Mouse (Mus musculus) small intestine, adult 2 months (tissue): Measurements from ENCODE around the gene Esrrg. TPM values are rescaled to one million over a fixed set of nuclear protein-coding genes. Genes with fewer than 3 reads are reported as not detected.

ENCODE experiments used
- H3K27ac ChIP-seq: fragments of 200-500 bp; 2 replicates; pipeline ENCODE4 v1.5.1; 2012; ENCODE audit warnings: low read depth, low read length, control low read depth, inconsistent platforms; ENCODE audit not compliant: insufficient read depth
- H3K27me3 ChIP-seq: fragments of 200-500 bp; 2 replicates; pipeline ENCODE4 v1.6.1; 2012; ENCODE audit warnings: mild to moderate bottlenecking, moderate library complexity, low read length, inconsistent platforms; ENCODE audit not compliant: control insufficient read depth, insufficient read depth
- H3K36me3 ChIP-seq: fragments of 200-500 bp; 2 replicates; pipeline ENCODE4 v1.6.1; 2012; ENCODE audit warnings: mild to moderate bottlenecking, low read length, control low read depth, inconsistent platforms; ENCODE audit not compliant: control insufficient read depth, insufficient read depth
- H3K4me1 ChIP-seq: fragments of 200-500 bp; 2 replicates; pipeline ENCODE4 v1.6.1; 2012; ENCODE audit warnings: low read length, inconsistent platforms, mixed read lengths; ENCODE audit not compliant: control insufficient read depth, insufficient read depth, insufficient read length
- H3K4me3 ChIP-seq: fragments of 200-500 bp; 2 replicates; pipeline ENCODE4 v1.5.1; 2012; ENCODE audit warnings: low read depth, mild to moderate bottlenecking, control low read depth, inconsistent platforms, low read length, moderate library complexity
- CTCF ChIP-seq: fragments of 200-500 bp; IDR thresholded peaks from 2 replicates; pipeline ENCODE4 v1.5.1; 2012; ENCODE audit warnings: low read depth, mild to moderate bottlenecking, control low read depth, inconsistent platforms, low read length, moderate library complexity, mixed read lengths; ENCODE audit not compliant: insufficient replicate concordance, insufficient read length; ENCODE audit errors: extremely low read depth
- POLR2A ChIP-seq: fragments of 200-500 bp; IDR thresholded peaks from 2 replicates; pipeline ENCODE4 v1.6.1; 2012; ENCODE audit warnings: low read depth, mild to moderate bottlenecking, control low read depth, inconsistent platforms, low read length, moderate library complexity
- WGBS: fragments of 180-500 bp; shearing (Covaris S2); methylation state at CpG from one replicate; pipeline ENCODE4 v1.1.7; 2018; 5-methylcytosine and 5-hydroxymethylcytosine counted together
- polyA plus RNA-seq: library from polyadenylated mRNA; depleted of rRNA; stranded (reverse); fragments of >200 nt; gene quantifications from 2 replicates; pipeline ENCODE4 v1.2.3, GENCODE M21; 2012

Gene Esrrg
- polyA plus RNA-seq, 1 experiment, result 0.72 TPM

GRCm38 (mm10) chr1:187939078-187939477 lies 330.5 kb downstream of the Esrrg start:
- no peak for TF ChIP-seq POLR2A
- no peak for TF ChIP-seq CTCF
- Histone ChIP-seq H3K27ac (no peak overlapping the region), H3K27me3 (no peaks in the 10 kb centered on the region), H3K4me1 (no peaks in the 10 kb centered on the region), H3K36me3 (no peaks in the 10 kb centered on the region), H3K4me3 (no peak overlapping the region)
- WGBS, result 90% methylated on average over 4 of the region's 4 CpGs

DNA sequence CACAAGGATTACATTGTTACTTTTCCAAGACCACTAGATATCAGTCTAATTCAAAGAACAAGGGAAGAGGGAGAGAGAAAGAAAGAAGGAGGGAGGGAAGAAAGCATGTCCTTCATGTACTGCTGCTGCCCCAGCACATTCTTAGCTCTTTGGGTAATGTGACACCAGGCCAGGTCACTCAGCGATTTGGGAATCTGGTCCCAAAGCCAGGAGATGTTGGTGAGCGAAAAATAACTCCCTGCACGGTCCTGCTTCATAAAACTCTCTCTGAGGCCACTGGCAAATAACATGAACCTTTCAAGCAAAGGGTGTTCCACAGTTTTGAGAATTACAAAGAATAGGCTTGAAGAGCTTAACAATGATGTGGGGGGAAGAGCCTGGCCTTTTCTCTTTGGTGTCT lies 342.9 kb downstream of the Esrrg start:
- no peak for TF ChIP-seq CTCF
- no peak for TF ChIP-seq POLR2A
- H3K27me3 ChIP-seq, result no peaks in the 10 kb centered on the region
- H3K4me3 ChIP-seq, result no peak overlapping the region
- WGBS, result 91% methylated on average over 3 of the region's 3 CpGs
- H3K36me3 ChIP-seq, result no peaks in the 10 kb centered on the region
- no peak overlapping the region for H3K27ac ChIP-seq
- no peaks in the 10 kb centered on the region for H3K4me1 ChIP-seq

DNA sequence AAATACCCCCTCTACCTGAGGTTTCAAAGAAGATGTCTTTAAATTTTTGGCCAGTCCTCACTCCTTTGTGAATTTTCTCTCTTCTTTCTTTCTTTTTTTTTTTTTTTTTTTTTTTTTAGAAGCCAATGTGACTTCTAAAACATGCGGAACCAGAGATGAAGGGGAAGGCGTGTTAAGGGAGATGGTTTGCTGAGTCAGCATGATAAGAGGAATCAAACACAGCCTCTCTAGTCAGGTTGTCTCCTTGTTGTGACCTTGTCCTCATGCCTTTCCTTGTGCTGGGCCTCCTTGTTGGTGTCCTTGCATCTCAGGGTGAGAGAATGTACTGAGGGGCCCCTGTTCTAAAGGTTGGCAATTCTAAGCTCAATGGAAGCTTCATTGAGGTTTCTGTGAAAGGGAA lies 348.1 kb downstream of the Esrrg start:
- no peak for TF ChIP-seq POLR2A
- TF ChIP-seq CTCF, result no peak
- WGBS, result 97% methylated on average over 2 of the region's 2 CpGs
- Histone ChIP-seq H3K27me3 (no peaks in the 10 kb centered on the region), H3K27ac (no peak overlapping the region), H3K4me3 (no peak overlapping the region), H3K36me3 (no peaks in the 10 kb centered on the region), H3K4me1 (no peaks in the 10 kb centered on the region)

- Histone ChIP-seq H3K4me3 (no peak overlapping the region), H3K27me3 (no peaks in the 10 kb centered on the region), H3K36me3 (no peaks in the 10 kb centered on the region), H3K4me1 (no peaks in the 10 kb centered on the region), H3K27ac (no peak overlapping the region)
- 91% methylated on average over 9 of the region's 9 CpGs for WGBS
- TF ChIP-seq CTCF, result no peak
- TF ChIP-seq POLR2A, result no peak
These were observed 350.6 kb downstream of the Esrrg start for GRCm38 (mm10) chr1:187959192-187959591.

DNA sequence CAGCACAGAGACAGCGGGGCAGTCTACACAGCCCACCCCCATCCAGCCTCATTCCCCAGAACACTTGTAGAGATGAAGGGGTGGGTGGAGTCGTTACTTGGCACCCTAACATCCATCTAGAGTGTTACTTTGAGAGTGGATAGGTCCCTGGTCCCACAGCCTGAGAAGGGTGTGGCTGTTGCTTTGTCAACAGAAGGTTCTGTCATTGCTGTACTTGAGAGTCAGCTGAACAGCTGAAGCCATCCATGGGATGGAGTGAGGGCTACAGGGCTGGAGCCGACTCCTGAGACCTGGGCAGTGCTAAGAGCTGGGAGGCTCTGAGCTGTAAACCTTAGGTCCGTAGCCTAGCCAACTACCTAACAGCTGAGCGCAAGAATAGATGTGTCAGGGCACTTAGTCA lies 352.9 kb downstream of the Esrrg start:
- Histone ChIP-seq H3K36me3 (no peaks in the 10 kb centered on the region), H3K27me3 (no peaks in the 10 kb centered on the region), H3K4me1 (no peaks in the 10 kb centered on the region), H3K4me3 (no peak overlapping the region), H3K27ac (no peak overlapping the region)
- TF ChIP-seq CTCF (no peak), POLR2A (no peak)
- WGBS, result 78% methylated on average over 5 of the region's 5 CpGs

DNA sequence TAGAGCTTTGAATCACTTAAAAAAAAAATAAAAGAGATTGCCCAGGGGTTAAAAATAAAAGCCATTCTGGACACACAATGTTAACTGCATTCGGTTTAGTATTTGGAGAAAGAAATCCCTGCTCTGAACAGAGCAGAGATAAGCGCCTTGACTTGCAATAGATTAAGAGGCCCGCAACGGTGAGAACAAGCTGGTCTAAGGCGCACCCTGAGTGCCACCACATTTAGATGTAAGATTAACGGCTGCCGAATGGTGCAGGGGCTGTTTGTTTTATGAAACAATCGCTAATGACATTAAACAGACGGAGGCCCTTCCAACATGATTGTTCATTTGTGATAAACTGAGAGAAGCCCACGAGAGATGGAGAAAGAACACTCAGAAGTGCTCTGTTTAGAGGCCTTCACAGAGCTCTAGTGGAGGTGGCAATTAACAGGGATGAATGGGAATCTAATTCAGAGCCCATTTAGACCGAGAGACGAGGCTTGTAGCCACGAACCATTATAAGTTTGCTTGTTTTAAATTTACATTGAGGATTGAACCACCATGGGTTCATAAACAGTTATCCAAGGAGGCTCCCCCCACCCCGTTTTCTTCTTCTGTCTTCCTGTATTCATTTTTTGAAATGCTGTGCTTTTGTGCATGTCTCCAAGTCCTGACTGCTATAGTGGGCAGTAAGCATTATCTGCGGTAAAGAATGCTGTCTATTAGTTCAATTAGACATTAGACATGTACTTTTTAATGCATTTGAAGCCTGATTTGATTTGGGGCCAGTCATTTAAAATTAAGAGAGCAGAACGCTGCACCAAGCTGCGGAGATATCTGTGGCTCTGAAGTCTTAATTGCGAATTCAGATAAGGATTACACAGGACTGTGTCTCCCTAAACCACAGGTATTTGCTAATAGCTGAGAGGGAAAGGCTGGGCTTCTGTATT lies 356.5 kb downstream of the Esrrg start:
- H3K27me3 ChIP-seq, result no peaks in the 10 kb centered on the region
- H3K4me1 ChIP-seq, result no peaks in the 10 kb centered on the region
- WGBS, result 65% methylated on average over 18 of the region's 18 CpGs
- no peak overlapping the region for H3K27ac ChIP-seq
- H3K4me3 ChIP-seq, result no peak overlapping the region
- H3K36me3 ChIP-seq, result no peaks in the 10 kb centered on the region
- no peak for TF ChIP-seq CTCF

GRCm38 (mm10) chr1:187965921-187966320 lies 357.3 kb downstream of the Esrrg start:
- no peak for TF ChIP-seq CTCF
- no peak for TF ChIP-seq POLR2A
- 79% methylated on average over 6 of the region's 6 CpGs for WGBS
- no peaks in the 10 kb centered on the region for H3K27me3 ChIP-seq
- no peaks in the 10 kb centered on the region for H3K4me1 ChIP-seq
- no peaks in the 10 kb centered on the region for H3K36me3 ChIP-seq
- no peak overlapping the region for H3K4me3 ChIP-seq
- H3K27ac ChIP-seq, result no peak overlapping the region
